Mouse (Mus musculus) stomach, embryonic 16.5 days (tissue): Measurements from ENCODE around the gene Arf1. TPM values are rescaled to one million over a fixed set of nuclear protein-coding genes. Genes with fewer than 3 reads are reported as not detected.

Source experiments
- ATAC-seq: fragments of 200-750 bp; cut with Nextera tagmentation; 2 replicates; pipeline ENCODE4 v1.8.0; 2017; ENCODE audit warnings: moderate number of reproducible peaks, moderate TSS enrichment; ENCODE audit not compliant: insufficient read depth, low FRiP score
- H3K27ac ChIP-seq: fragments of 300-500 bp; sonication (generic); 2 replicates; pipeline ENCODE4 v1.5.1; 2014; ENCODE audit warnings: low read length
- H3K27me3 ChIP-seq: fragments of 300-500 bp; sonication (generic); 2 replicates; pipeline ENCODE4 v1.6.1; 2014; ENCODE audit warnings: low read length, control low read depth, mixed read lengths; ENCODE audit not compliant: control insufficient read depth, insufficient read depth
- H3K36me3 ChIP-seq: fragments of 300-500 bp; sonication (generic); 2 replicates; pipeline ENCODE4 v1.6.1; 2014; ENCODE audit warnings: low read length; ENCODE audit not compliant: control insufficient read depth, insufficient read depth
- H3K4me1 ChIP-seq: fragments of 300-500 bp; sonication (generic); 2 replicates; pipeline ENCODE4 v1.6.1; 2014; ENCODE audit warnings: low read length, control low read depth, mixed read lengths; ENCODE audit not compliant: control insufficient read depth, insufficient read depth
- H3K4me2 ChIP-seq: fragments of 300-500 bp; sonication (generic); 2 replicates; pipeline ENCODE4 v1.6.1; 2014; ENCODE audit warnings: low read depth, low read length, mixed read lengths
- H3K4me3 ChIP-seq: fragments of 300-500 bp; sonication (generic); replicated peaks from 2 replicates; pipeline ENCODE4 v1.5.1; 2014; ENCODE audit warnings: mild to moderate bottlenecking, low read length
- H3K9ac ChIP-seq: fragments of 300-500 bp; sonication (generic); 2 replicates; pipeline ENCODE4 v1.6.1; 2014; ENCODE audit warnings: low read length
- H3K9me3 ChIP-seq: fragments of 300-500 bp; sonication (generic); replicated peaks from 2 replicates; pipeline ENCODE4 v1.6.1; 2016; ENCODE audit warnings: low read length, control low read depth; ENCODE audit not compliant: control insufficient read depth
- WGBS: fragments of 180-500 bp; shearing (Covaris S2); extraction: QIAGEN DNeasy Blood & Tissue Kit; methylation state at CpG from one replicate; pipeline ENCODE4 v1.1.7; 2014; 5-methylcytosine and 5-hydroxymethylcytosine counted together
- polyA plus RNA-seq: library from polyadenylated mRNA; unstranded; fragments of >200 nt; fragmentation: Nextera tagmentation; extraction: Ambion mirVana; gene quantifications from 2 replicates; pipeline ENCODE4 v1.2.1, GENCODE M21; 2015

The Arf1 gene
- polyA plus RNA-seq, 1 experiment from 2014 or later, result 717 TPM

DNA sequence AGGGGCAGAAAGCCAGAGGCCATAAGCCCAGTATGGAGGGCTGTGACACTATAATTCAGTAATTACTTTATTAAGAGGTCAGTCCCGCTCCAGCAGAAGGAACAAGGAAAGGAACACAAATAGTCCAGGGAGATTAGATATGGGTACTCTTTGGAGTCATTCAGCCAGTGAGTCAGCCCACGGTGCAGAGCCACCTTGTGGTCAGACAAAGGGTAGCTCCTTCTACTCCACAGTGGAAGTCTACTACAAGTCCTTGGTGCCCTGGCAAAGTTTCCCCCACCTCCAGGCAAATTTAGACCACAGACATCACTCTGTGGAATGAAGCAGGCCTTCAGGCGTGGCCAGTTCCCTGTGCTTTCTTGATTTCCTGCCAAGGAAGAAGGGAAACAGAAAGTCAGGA lies 44.2 kb downstream of the Arf1 start:
- Histone ChIP-seq H3K9ac (0 out of 2 replicates have a peak overlapping the region, but pooled peaks have one; percentile 24), H3K36me3 (peaks cover 7% of the 10 kb centered on the region; the same call in 1 of the 2 replicates), H3K27me3 (peaks cover 10% of the 10 kb centered on the region; the same call in 1 of the 2 replicates), H3K4me2 (0 out of 2 replicates have a peak overlapping the region, but pooled peaks have one; percentile 7), H3K9me3 (no peaks in the 10 kb centered on the region), H3K4me1 (peaks cover 12% of the 10 kb centered on the region), H3K27ac (peak overlapping the region; percentile 73), H3K4me3 (no peak overlapping the region)
- WGBS, result 31% methylated on average over 3 of the region's 3 CpGs
- peak; percentile 44; the same call in 1 of the 2 replicates for ATAC-seq

DNA sequence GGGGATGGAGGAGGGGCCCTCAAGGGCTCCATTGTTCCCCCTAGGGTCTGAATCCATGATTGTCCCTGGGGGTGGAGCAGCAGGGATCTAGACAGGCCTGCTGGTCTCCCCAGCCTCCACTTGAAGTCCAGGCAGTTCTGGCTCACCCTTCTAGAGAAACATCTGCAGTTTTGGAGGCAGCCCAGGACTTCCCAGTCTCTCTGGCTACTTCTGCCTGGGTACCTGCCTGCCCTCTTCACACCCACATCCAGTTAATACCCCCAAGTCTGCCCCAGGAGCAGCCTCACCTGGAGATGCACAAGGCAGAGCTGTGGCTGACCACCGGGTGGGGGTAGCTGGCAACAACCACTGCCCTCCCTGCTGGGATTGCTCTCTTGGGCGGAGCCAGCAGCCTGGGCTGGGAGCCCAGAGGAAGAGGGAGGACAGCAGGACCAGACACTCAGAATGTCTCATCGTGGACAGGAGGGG lies 45.2 kb downstream of the Arf1 start, which contains the start of gene Gjc2:
Gene Gjc2 (minus strand): TSS at position 350 of the 468 bp plus-strand sequence.
- peak within 1 kb of the TSS; percentile 77 for H3K27ac ChIP-seq
- H3K4me1 ChIP-seq, result peaks cover 12% of the 10 kb centered on the region
- H3K9ac ChIP-seq, result peak within 1 kb of the TSS; percentile 24
- 31% methylated on average over 3 of the region's 3 CpGs for WGBS
- H3K4me3 ChIP-seq, result no peak within 1 kb of the TSS
- no peaks in the 10 kb centered on the region for H3K9me3 ChIP-seq
- H3K4me2 ChIP-seq, result 0 out of 2 replicates have a peak within 1 kb of the TSS, but pooled peaks have one; percentile 7
- peak; percentile 70; the same call in 1 of the 2 replicates for ATAC-seq
- peaks cover 19% of the 10 kb centered on the region; the same call in 1 of the 2 replicates for H3K27me3 ChIP-seq
- peaks cover 7% of the 10 kb centered on the region; the same call in 1 of the 2 replicates for H3K36me3 ChIP-seq

DNA sequence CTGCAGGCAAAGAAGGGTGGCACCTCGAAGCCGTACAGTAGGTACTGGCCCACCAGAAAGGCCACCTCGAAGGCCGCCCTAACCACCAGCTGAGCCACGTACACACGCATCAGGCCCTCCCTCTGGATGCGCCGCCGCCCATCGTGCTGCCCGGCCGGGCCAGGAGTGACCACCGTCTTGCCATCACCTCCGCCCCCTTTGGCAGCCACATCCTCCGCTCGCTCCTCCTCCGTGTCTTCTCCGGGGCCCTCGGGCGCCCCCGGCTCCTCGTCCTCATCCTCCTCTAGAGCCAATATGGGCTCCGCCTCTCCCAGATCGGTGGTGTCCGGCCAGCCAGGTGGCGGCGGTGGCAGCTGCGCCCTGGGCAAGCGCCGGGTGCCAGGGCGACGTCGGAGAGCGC lies 51.1 kb downstream of the Arf1 start:
- Histone ChIP-seq H3K4me2 (peak overlapping the region; percentile 35), H3K4me1 (no peaks in the 10 kb centered on the region), H3K4me3 (peak overlapping the region; percentile 25), H3K9ac (peak overlapping the region; percentile 48; the same call in 1 of the 2 replicates), H3K9me3 (no peaks in the 10 kb centered on the region), H3K27ac (no peak overlapping the region), H3K27me3 (peaks cover 56% of the 10 kb centered on the region), H3K36me3 (no peaks in the 10 kb centered on the region)
- ATAC-seq, result no peak
- WGBS, result 5% methylated on average over 34 of the region's 34 CpGs

GRCm38 (mm10) chr11:59176475-59176874 lies 51.6 kb downstream of the Arf1 start:
- Histone ChIP-seq H3K4me2 (peak overlapping the region; percentile 35), H3K4me3 (peak overlapping the region; percentile 25), H3K36me3 (no peaks in the 10 kb centered on the region), H3K27ac (no peak overlapping the region), H3K27me3 (peaks cover 56% of the 10 kb centered on the region), H3K4me1 (no peaks in the 10 kb centered on the region), H3K9me3 (no peaks in the 10 kb centered on the region), H3K9ac (peak overlapping the region; percentile 48)
- ATAC-seq, result no peak
- 2% methylated on average over 48 of the region's 48 CpGs for WGBS

DNA sequence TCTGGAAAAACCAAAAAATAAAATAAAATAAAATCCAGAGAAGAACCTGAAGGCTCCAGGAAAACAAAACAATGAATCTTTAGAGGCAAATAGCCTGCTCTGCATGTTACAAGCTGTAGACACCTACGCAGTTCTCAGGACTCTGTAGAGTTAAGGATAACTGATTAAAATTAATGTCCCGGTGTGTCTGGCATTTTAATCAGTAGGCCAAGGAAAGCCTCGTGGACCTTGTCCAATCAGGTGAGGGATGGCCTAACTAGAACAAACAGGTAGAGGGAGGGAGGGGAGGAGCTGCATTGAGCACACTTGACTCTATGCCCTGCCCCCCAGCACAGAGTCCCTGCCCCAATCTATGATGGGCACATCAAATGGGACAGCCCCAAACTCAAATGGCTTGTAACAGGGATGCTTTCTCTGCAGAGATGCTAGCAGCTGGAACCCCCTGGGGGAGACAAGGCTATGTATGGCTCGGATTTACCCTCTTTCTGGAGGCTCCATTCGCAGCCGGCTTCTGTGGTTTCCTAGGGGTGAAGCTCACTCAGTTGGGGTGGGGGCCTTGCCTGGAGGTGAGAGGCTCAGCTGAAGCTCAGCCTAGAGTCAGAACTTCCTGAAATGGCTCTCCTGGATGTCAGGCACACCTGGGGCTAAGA lies 53.8 kb downstream of the Arf1 start:
- no peak overlapping the region for H3K4me3 ChIP-seq
- ATAC-seq, result no peak
- no peak overlapping the region for H3K4me2 ChIP-seq
- H3K9me3 ChIP-seq, result no peaks in the 10 kb centered on the region
- no peak overlapping the region for H3K9ac ChIP-seq
- H3K27ac ChIP-seq, result no peak overlapping the region
- H3K27me3 ChIP-seq, result peaks cover 51% of the 10 kb centered on the region
- H3K4me1 ChIP-seq, result no peaks in the 10 kb centered on the region
- H3K36me3 ChIP-seq, result no peaks in the 10 kb centered on the region
- WGBS, result 47% methylated on average over 6 of the region's 6 CpGs

- Histone ChIP-seq H3K4me2 (no peak overlapping the region), H3K27me3 (peaks cover 14% of the 10 kb centered on the region), H3K27ac (no peak overlapping the region), H3K9me3 (no peaks in the 10 kb centered on the region), H3K9ac (no peak overlapping the region), H3K36me3 (no peaks in the 10 kb centered on the region), H3K4me3 (no peak overlapping the region), H3K4me1 (no peaks in the 10 kb centered on the region)
- no peak for ATAC-seq
- WGBS, result 72% methylated on average over 4 of the region's 4 CpGs
These were observed 57.5 kb downstream of the Arf1 start for GRCm38 (mm10) chr11:59170549-59170948.

GRCm38 (mm10) chr11:59169807-59170206 lies 58.3 kb downstream of the Arf1 start:
- no peak overlapping the region for H3K4me2 ChIP-seq
- no peak overlapping the region for H3K9ac ChIP-seq
- no peaks in the 10 kb centered on the region for H3K36me3 ChIP-seq
- H3K4me1 ChIP-seq, result no peaks in the 10 kb centered on the region
- peaks cover 7% of the 10 kb centered on the region for H3K27me3 ChIP-seq
- H3K4me3 ChIP-seq, result no peak overlapping the region
- no peak for ATAC-seq
- H3K27ac ChIP-seq, result no peak overlapping the region
- WGBS, result 63% methylated on average over 3 of the region's 3 CpGs
- no peaks in the 10 kb centered on the region for H3K9me3 ChIP-seq

DNA sequence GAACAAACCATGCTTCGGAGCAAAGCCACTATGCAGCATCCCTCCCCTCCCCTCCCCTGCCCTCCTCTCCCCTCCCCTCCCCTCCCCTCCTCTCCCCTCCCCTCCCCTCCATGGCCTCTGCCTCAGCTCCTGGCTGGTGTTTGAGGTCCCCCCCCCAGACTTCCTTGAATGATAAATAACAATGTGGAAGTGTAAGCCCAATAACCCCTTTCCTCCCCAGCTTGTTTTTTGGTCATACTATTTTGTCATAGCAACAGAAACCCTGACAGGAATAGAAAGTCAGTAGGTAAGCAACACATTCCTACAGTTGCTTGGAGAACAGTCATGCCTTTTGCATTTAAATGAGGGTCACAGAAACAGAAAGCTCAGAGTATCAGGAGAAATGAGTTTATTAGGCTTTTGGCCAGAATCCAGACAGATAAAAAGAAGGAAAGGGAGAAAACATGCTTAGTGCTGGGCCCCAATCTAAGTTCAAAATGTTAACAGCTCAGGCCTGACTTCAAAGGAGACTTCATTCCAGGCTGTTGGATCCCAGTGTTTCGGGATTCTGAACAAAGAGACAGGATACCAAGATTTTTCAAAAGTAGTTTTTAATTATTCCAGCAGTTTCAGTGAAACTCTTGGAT lies 62.3 kb downstream of the Arf1 start:
- Histone ChIP-seq H3K4me3 (no peak overlapping the region), H3K27ac (no peak overlapping the region), H3K36me3 (no peaks in the 10 kb centered on the region), H3K9ac (no peak overlapping the region), H3K4me1 (peaks cover 12% of the 10 kb centered on the region), H3K4me2 (no peak overlapping the region), H3K9me3 (no peaks in the 10 kb centered on the region), H3K27me3 (no peaks in the 10 kb centered on the region)
- ATAC-seq, result no peak
- WGBS, result 61% methylated on average over 2 of the region's 2 CpGs

DNA sequence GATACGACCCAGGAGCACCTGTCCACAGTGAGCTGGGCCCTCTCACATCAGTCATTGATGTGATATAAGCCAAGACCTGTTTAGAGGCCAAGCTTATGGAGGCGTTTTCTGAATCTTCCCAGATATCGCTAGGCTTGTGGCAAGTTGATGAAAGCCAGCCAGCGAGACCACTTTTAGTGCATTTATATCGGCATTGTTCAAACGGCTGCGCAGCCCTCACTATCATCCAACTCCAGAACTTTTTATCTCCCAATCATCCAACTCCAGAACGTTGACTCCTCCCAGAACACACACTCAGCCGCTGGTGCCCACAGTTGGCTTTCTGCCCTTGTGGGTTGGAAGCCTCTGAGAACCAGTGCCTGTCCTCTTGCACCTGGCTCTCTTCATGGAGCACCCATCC lies 63.7 kb downstream of the Arf1 start:
- Histone ChIP-seq H3K4me1 (peaks cover 12% of the 10 kb centered on the region), H3K4me3 (no peak overlapping the region), H3K9me3 (no peaks in the 10 kb centered on the region), H3K27me3 (no peaks in the 10 kb centered on the region), H3K27ac (peak overlapping the region; percentile 99), H3K9ac (peak overlapping the region; percentile 1; the same call in 1 of the 2 replicates), H3K36me3 (no peaks in the 10 kb centered on the region), H3K4me2 (peak overlapping the region; percentile 60)
- 78% methylated on average over 9 of the region's 9 CpGs for WGBS
- ATAC-seq, result no peak
